Mouse (Mus musculus) intestine, embryonic 16.5 days (tissue): Measurements from ENCODE around the gene Chst11. TPM values are rescaled to one million over a fixed set of nuclear protein-coding genes. Genes with fewer than 3 reads are reported as not detected.

Source experiments
- ATAC-seq: fragments of 200-750 bp; cut with Nextera tagmentation; 2 replicates; pipeline ENCODE4 v1.8.0; 2017; ENCODE audit warnings: moderate TSS enrichment, moderate library complexity
- H3K27ac ChIP-seq: fragments of 300-500 bp; sonication (generic); 2 replicates; pipeline ENCODE4 v1.5.1; 2014; ENCODE audit warnings: mild to moderate bottlenecking, low read length
- H3K27me3 ChIP-seq: fragments of 300-500 bp; sonication (generic); replicated peaks from 2 replicates; pipeline ENCODE4 v1.6.1; 2014; ENCODE audit warnings: low read length, control low read depth, mixed read lengths; ENCODE audit not compliant: control insufficient read depth, insufficient read depth
- H3K36me3 ChIP-seq: fragments of 300-500 bp; sonication (generic); 2 replicates; pipeline ENCODE4 v1.6.1; 2014; ENCODE audit warnings: low read length, control low read depth; ENCODE audit not compliant: control insufficient read depth, insufficient read depth
- H3K4me1 ChIP-seq: fragments of 300-500 bp; sonication (generic); 2 replicates; pipeline ENCODE4 v1.6.1; 2014; ENCODE audit warnings: low read length, control low read depth, mixed read lengths; ENCODE audit not compliant: control insufficient read depth, insufficient read depth
- H3K4me2 ChIP-seq: fragments of 300-500 bp; sonication (generic); 2 replicates; pipeline ENCODE4 v1.6.1; 2014; ENCODE audit warnings: low read depth, low read length, control low read depth
- H3K4me3 ChIP-seq: fragments of 300-500 bp; sonication (generic); 2 replicates; pipeline ENCODE4 v1.5.1; 2014; ENCODE audit warnings: mild to moderate bottlenecking, low read length
- H3K9ac ChIP-seq: fragments of 300-500 bp; sonication (generic); 2 replicates; pipeline ENCODE4 v1.6.1; 2014; ENCODE audit warnings: low read depth, low read length
- H3K9me3 ChIP-seq: fragments of 300-500 bp; sonication (generic); 2 replicates; pipeline ENCODE4 v1.6.1; 2016; ENCODE audit warnings: low read length, control low read depth; ENCODE audit not compliant: control insufficient read depth
- WGBS: fragments of 180-500 bp; shearing (Covaris S2); extraction: QIAGEN DNeasy Blood & Tissue Kit; methylation state at CpG from one replicate; pipeline ENCODE4 v1.1.7; 2014; 5-methylcytosine and 5-hydroxymethylcytosine counted together
- polyA plus RNA-seq: library from polyadenylated mRNA; unstranded; fragments of >200 nt; fragmentation: Nextera tagmentation; extraction: Ambion mirVana; gene quantifications from 2 replicates; pipeline ENCODE4 v1.2.1, GENCODE M21; 2015

Gene Chst11
- polyA plus RNA-seq, 1 experiment from 2014 or later, result 0.88 TPM

DNA sequence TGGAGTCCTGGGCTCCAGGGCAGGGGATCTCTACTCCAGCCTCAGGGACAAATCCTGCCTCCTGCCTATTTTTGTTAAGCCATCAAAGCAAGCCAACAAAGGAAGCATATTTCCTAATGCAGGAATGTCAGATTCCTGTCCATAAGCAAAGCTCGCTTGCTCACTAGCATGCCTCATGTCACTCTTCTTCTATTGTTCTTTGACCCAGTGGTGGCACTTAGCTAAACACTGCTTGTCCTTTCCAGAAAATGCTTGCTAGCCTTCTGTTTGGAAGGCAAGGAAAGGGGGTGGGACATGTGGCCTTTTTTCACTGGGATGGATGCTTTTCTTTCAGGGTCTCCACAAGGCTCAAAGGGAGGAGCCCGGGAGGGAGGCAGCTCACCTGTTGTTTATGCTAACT is 103.5 kb downstream of the Chst11 start:
- H3K4me3 ChIP-seq, result no peak overlapping the region
- H3K4me1 ChIP-seq, result peaks cover 5% of the 10 kb centered on the region; the same call in 1 of the 2 replicates
- no peak overlapping the region for H3K4me2 ChIP-seq
- no peak overlapping the region for H3K9ac ChIP-seq
- no peak for ATAC-seq
- no peaks in the 10 kb centered on the region for H3K9me3 ChIP-seq
- no peaks in the 10 kb centered on the region for H3K36me3 ChIP-seq
- WGBS, result 62% methylated on average over 2 of the region's 2 CpGs
- H3K27me3 ChIP-seq, result no peaks in the 10 kb centered on the region
- H3K27ac ChIP-seq, result no peak overlapping the region

DNA sequence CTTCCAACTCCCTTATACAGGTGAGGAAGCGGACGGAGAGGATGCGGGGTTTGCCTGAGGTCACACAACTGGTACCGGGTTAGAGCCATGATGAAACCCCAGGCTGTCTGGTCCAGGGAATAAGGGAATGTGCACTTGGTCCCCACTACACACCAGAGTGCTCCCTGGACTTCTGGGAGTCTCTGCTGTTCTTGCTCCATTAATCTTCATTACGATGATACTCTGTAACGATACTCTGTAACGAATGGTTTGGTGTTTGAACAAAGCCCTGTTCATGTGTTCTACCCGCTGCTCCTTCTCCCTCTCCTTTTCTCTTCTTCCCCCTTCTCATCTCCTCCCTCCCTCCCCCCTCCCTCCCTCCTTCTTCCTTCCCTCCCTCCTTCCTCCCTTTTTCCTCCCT is 104.9 kb downstream of the Chst11 start:
- Histone ChIP-seq H3K9me3 (no peaks in the 10 kb centered on the region), H3K27ac (no peak overlapping the region), H3K4me2 (no peak overlapping the region), H3K27me3 (no peaks in the 10 kb centered on the region), H3K9ac (no peak overlapping the region), H3K4me3 (no peak overlapping the region), H3K4me1 (no peaks in the 10 kb centered on the region), H3K36me3 (no peaks in the 10 kb centered on the region)
- ATAC-seq, result no peak
- WGBS, result 79% methylated on average over 8 of the region's 8 CpGs

DNA sequence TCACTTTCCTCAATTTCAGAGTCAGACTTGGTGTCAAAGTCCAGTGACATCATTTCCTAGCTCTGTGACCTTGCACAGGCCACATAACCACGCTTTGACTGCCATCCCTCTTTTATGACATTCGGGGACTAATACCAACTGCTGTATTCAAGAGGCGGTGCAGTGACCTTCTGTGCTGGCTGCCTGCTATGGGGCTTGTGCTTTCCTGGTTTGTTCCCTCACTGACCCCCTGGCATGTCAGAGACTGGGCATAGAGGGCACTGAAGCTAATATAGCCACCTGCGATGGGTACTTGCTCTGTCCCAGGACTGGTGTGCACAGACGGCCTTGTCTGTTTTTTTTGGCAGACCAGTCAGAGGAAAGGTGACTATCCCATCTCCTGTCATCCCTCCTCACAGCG is 108.4 kb downstream of the Chst11 start:
- Histone ChIP-seq H3K9me3 (no peaks in the 10 kb centered on the region), H3K4me3 (no peak overlapping the region), H3K36me3 (no peaks in the 10 kb centered on the region), H3K27ac (no peak overlapping the region), H3K27me3 (no peaks in the 10 kb centered on the region), H3K4me1 (peaks cover 7% of the 10 kb centered on the region), H3K4me2 (no peak overlapping the region), H3K9ac (no peak overlapping the region)
- WGBS, result 84% methylated on average over 6 of the region's 6 CpGs
- ATAC-seq, result no peak

DNA sequence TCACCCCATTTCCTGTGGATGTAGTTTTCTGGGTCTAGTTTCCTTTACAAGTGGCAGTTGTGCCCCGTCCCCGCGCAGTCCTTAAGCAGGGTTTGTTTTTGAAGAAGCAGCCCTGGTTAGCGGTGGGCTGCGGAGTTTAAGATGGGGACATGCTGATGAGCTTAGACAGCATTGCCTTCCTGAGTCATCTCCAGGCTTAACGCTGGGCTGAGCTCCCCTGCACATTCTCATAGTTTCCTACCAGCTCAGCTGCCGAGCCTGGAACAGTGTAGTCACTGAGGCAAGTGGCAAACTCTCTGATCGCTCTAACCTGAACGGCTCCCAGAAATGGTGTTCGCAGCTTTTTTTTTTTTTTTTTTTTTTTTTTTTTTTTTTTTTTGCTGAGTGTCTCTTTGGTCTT is 109.0 kb downstream of the Chst11 start:
- no peak overlapping the region for H3K27ac ChIP-seq
- H3K4me1 ChIP-seq, result peaks cover 13% of the 10 kb centered on the region
- no peak overlapping the region for H3K9ac ChIP-seq
- WGBS, result 76% methylated on average over 10 of the region's 10 CpGs
- no peak overlapping the region for H3K4me3 ChIP-seq
- no peaks in the 10 kb centered on the region for H3K9me3 ChIP-seq
- no peaks in the 10 kb centered on the region for H3K27me3 ChIP-seq
- no peak for ATAC-seq
- H3K4me2 ChIP-seq, result no peak overlapping the region
- H3K36me3 ChIP-seq, result no peaks in the 10 kb centered on the region

DNA sequence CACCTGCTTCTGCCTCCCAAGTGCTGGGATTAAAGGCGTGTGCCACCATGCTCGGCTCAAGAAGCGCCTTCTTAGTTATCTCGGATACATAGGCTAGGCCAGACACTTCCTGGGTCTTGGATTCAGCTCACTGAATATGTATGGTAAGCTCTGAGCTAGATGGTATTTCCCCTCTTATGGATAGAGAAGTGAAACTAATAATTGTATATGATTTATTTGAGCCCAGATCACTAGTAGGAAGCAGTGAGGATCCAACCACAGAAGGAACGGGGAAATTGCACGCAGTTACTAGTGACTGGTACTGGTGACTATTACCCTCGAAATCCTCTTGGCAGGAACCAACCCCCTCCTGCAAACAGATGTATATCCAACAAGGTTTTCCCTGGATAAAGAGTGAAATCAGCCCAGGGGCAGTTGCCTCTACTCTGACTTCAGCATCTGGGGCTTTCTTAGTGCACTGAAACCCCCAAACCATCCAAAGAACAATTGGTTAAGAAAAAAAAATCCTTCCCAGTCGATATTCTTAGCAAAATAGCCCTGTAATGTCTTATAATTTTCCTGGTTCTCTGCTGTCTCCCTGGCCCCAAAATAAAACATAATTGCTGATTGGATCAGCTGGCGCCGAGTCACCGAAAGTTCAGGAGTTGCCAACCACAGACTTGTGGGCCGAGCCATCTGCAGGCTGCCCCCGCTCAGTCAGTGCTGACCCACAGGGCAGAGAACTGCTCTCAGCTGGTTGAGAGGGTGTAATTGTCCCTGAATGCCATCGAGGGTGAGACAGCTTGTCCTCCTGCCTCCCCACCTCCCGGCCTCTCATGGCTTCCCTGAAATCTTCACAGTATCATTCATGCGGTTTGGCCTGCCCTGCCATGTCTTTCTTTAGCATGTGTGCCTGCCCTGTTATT is 109.8 kb downstream of the Chst11 start:
- Histone ChIP-seq H3K4me1 (peaks cover 14% of the 10 kb centered on the region), H3K9me3 (no peaks in the 10 kb centered on the region), H3K36me3 (no peaks in the 10 kb centered on the region), H3K4me3 (no peak overlapping the region), H3K27me3 (no peaks in the 10 kb centered on the region), H3K9ac (no peak overlapping the region), H3K27ac (no peak overlapping the region), H3K4me2 (no peak overlapping the region)
- ATAC-seq, result no peak
- 82% methylated on average over 16 of the region's 16 CpGs for WGBS

DNA sequence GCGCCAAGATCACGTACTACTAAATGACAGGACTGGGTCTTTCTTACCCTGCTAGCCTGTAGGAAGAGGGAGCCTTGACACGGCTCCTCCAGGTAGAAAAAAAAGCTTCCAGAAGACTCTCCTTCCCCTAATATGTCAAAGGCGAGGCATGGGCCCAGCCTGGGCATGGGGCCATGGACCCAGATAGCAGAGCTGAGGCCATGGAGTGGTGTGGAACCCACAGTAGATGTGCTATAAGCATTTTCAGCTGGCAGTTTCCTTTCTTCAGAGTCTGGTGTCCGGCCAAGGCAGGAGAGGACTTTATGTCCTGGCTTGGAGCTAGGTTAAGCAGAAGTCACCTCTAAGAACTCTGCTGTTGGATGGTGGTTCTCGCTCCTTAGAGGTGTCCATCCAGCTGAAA is 111.0 kb downstream of the Chst11 start:
- no peak overlapping the region for H3K9ac ChIP-seq
- no peaks in the 10 kb centered on the region for H3K36me3 ChIP-seq
- no peaks in the 10 kb centered on the region for H3K27me3 ChIP-seq
- no peak overlapping the region for H3K4me2 ChIP-seq
- H3K9me3 ChIP-seq, result no peaks in the 10 kb centered on the region
- H3K4me3 ChIP-seq, result no peak overlapping the region
- peaks cover 14% of the 10 kb centered on the region for H3K4me1 ChIP-seq
- 86% methylated on average over 6 of the region's 6 CpGs for WGBS
- H3K27ac ChIP-seq, result no peak overlapping the region
- no peak for ATAC-seq

DNA sequence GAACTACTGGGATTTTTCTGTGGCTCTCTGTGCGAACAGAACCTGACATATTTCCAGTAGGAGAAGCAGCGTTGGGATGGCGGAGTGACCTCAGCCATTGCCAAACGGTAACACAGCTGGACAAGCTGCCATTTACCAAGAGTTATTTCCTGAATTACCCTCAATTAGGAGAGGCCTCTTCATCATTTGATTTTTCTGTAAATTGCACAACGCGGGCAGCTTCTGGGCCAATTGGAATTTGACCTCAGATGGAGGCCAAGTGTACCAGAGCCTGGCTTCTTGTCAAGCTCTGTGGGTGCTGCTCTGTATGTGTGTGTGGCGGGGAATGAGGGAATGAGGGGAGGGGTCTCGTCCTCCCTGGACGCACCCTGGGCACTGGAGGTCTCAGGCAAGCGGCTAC is 113.6 kb downstream of the Chst11 start:
- Histone ChIP-seq H3K4me3 (no peak overlapping the region), H3K9me3 (no peaks in the 10 kb centered on the region), H3K27ac (peak overlapping the region; percentile 24; the same call in 1 of the 2 replicates), H3K4me1 (peaks cover 20% of the 10 kb centered on the region), H3K36me3 (no peaks in the 10 kb centered on the region), H3K27me3 (no peaks in the 10 kb centered on the region), H3K9ac (no peak overlapping the region), H3K4me2 (no peak overlapping the region)
- peak; percentile 68 for ATAC-seq
- WGBS, result 41% methylated on average over 10 of the region's 10 CpGs

DNA sequence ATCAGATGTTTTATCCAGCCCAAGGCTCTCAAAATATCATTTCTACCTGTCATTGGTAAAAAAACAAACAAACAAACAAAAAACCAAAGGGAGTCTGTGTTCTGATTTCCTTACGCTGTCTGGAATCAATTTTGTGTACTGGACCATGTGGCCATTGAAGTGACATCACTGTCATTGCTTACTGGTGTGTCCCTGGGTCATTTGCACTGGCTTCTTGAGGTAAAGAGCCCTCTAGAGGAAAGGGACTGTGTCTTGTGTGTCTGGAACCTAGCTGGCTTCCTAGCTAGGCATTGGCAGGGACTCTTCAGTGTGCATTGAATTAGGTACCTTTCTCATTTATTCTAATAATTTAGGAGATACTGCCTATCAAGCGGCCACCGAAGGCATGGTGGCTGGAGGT is 114.4 kb downstream of the Chst11 start:
- Histone ChIP-seq H3K4me2 (no peak overlapping the region), H3K9ac (no peak overlapping the region), H3K36me3 (no peaks in the 10 kb centered on the region), H3K27me3 (no peaks in the 10 kb centered on the region), H3K4me3 (no peak overlapping the region), H3K27ac (no peak overlapping the region), H3K4me1 (peaks cover 20% of the 10 kb centered on the region), H3K9me3 (no peaks in the 10 kb centered on the region)
- 93% methylated on average over 3 of the region's 3 CpGs for WGBS
- peak; percentile 36; the same call in 1 of the 2 replicates for ATAC-seq

DNA sequence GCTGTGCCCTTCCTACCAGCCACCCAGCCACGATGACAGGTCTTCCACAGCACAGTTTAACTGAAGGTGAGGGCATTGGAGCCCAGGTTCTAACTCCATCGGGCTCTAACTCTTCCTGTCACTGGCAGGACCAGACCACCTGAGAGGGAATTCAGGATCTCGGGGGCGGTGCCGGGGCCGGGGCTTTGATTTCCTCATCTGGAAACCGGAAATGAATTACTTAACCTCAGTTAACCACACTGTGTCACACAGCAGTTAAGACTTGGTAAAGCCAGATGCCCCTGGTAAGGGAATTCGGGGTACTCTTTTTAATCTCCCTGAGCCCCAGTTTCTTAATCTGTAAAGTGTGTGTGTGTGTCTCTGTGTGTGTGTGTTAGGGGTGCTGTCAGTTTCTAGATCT is 115.6 kb downstream of the Chst11 start:
- 64% methylated on average over 8 of the region's 8 CpGs for WGBS
- Histone ChIP-seq H3K9ac (no peak overlapping the region), H3K27ac (no peak overlapping the region), H3K36me3 (no peaks in the 10 kb centered on the region), H3K27me3 (no peaks in the 10 kb centered on the region), H3K4me2 (no peak overlapping the region), H3K9me3 (no peaks in the 10 kb centered on the region), H3K4me1 (peaks cover 24% of the 10 kb centered on the region), H3K4me3 (no peak overlapping the region)
- ATAC-seq, result no peak
